Mouse (Mus musculus): ENCODE measurements around the gene Gadd45g.

DNA sequence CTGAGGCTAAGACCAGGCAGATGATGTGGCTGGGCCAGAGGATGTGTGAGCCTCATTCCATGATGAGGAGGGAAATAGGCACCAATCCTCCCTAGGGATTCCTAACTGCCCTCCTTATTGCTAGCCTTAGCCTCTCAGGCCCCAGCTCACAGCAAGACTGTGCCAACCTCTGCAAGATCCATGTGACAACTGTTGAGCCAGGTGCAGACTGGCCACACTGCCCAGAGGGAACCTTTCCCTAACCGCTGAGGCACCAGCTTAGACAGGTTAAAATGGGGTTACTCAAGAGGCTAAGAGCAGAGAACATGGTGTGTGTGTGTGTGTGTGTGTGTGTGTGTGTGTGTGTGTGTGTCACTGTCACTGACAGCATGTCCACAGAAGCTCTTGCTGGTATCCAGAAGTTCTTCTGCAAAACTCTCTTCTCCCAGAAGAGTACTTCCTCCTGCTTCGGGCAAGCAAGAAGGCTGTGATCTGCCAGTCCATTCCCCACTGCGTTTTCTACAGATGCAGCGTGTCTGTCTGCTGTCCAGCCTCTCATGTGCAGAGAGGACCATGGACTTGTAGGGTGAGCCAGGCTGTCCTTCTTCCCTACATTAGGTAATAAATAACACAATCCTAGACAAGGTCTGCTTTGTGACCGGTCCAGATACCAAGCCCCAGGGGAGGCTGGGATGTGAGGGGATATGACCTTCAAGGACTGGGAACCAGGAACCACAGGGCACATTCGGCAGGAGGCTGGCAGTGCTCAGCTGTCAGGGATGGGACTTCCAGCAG, 28.1 kb upstream of the Gadd45g start:
- TF ChIP-seq CTCF (IDR thresholded peaks at IDR 0.05; ENCODE audit: control insufficient read depth, insufficient read depth, insufficient read length) (no peak), CEBPB (IDR thresholded peaks at IDR 0.05; ENCODE audit: low read depth) (no peak), MYOG (IDR thresholded peaks at IDR 0.05; ENCODE audit: control insufficient read depth, extremely low read depth, insufficient read length) (no peak), USF1 (IDR thresholded peaks at IDR 0.05; ENCODE audit: low read depth) (no peak), MAX (IDR thresholded peaks at IDR 0.05) (no peak), FOSL1 (IDR thresholded peaks at IDR 0.05; ENCODE audit: insufficient read depth, low read length, poor library complexity, severe bottlenecking) (no peak), MYOD1 (IDR thresholded peaks at IDR 0.05; ENCODE audit: control insufficient read depth, insufficient read length, low read depth) (no peak)
